Mouse (Mus musculus): ENCODE measurements at regions not wholly inside any gene's neighbourhood (a gene's known extent, or its start where the extent isn't known, plus 50 kb on each side); places are given as distances from the start of the nearest gene placed in this dataset.

DNA sequence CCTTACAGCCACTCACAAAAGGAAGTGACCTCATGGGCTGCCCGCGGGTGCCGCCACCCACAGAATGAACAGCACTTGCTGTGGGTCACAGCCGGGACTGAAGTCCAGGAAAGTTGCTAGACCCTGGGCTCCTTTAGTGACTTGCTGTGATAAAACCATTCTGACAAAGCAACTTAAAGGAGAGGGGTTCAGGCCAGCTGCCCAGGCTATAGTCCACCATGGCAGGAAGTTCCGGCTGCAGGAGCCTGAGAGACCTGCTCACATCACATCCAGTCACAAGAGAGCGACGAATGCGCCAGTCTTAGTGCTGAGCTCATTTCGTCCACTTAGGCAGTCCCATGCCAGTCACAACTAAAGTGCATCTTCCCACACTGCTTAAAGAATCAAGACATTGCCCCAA is 54.3 kb upstream of the Ssx2ip start:
- Histone ChIP-seq H3K4me1 (ENCODE audit: control insufficient read depth, insufficient read depth, insufficient read length, low read length) (no peaks in the 10 kb centered on the region), H3K27me3 (ENCODE audit: control insufficient read depth, insufficient read depth, low read length) (no peaks in the 10 kb centered on the region), H3K4me3 (ENCODE audit: low read depth, low read length) (no peak overlapping the region), H3K27ac (ENCODE audit: insufficient read depth, low read depth, low read length) (no peak overlapping the region), H3K36me3 (ENCODE audit: control insufficient read depth, insufficient read depth, low read length) (no peaks in the 10 kb centered on the region)
- TF ChIP-seq POLR2A (IDR thresholded peaks at IDR 0.05; ENCODE audit: low read depth, low read length) = no peak
- TF ChIP-seq CTCF (IDR thresholded peaks at IDR 0.05; ENCODE audit: extremely low read depth, insufficient read length, insufficient replicate concordance, low read depth, low read length) = no peak
- WGBS = 82% methylated on average over 9 of the region's 9 CpGs

DNA sequence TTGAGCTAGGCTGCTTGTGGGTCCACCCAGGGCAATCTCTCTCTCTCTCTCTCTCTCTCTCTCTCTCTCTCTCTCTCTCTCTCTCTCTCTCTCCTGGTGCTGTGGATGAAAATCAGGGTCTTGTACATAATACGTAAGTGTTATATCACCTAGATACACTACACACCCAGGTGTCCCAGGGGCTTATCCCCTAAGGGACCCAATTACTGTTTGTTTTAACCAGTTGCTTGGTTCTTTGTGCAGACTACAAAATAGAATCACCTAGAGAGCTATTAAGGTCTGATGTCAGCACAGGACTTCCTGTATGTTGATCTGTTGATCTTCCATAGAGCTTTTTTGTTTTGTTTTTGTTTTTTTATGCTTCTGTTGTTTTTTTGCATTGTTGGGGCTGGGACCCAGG is 53.0 kb upstream of the Ssx2ip start:
- Histone ChIP-seq H3K36me3 (ENCODE audit: control insufficient read depth, insufficient read depth, low read length) (no peaks in the 10 kb centered on the region), H3K27me3 (ENCODE audit: control insufficient read depth, insufficient read depth, low read length) (no peaks in the 10 kb centered on the region), H3K4me3 (ENCODE audit: low read depth, low read length) (no peak overlapping the region), H3K27ac (ENCODE audit: insufficient read depth, low read depth, low read length) (no peak overlapping the region), H3K4me1 (ENCODE audit: control insufficient read depth, insufficient read depth, insufficient read length, low read length) (no peaks in the 10 kb centered on the region)
- WGBS = 100% methylated on average over 1 of the region's 1 CpGs
- TF ChIP-seq CTCF (IDR thresholded peaks at IDR 0.05; ENCODE audit: extremely low read depth, insufficient read length, insufficient replicate concordance, low read depth, low read length) (no peak), POLR2A (IDR thresholded peaks at IDR 0.05; ENCODE audit: low read depth, low read length) (no peak)

DNA sequence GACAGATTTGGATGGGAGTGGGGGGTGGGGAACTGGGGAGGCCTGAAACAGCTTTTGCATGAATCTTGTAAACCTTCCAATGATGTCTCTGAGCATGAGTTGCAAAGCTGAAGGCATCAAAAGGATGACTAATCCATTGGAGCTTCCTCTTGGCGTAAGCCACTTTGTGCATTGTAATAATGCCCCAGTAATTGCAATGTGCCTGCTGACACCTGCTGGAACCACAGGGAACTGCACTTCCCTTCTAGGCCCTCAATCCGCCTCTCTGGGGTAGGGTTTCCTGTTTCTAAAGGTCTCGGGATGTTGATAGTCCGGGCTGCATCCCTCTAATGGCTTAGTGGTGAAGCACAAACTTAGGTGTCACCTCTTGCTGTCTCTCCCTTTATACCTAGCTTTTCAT is 52.3 kb upstream of the Ssx2ip start:
- TF ChIP-seq POLR2A (IDR thresholded peaks at IDR 0.05; ENCODE audit: low read depth, low read length) = no peak
- peak; percentile 65; the same call in 1 of the 2 replicates for TF ChIP-seq CTCF (IDR thresholded peaks at IDR 0.05; ENCODE audit: extremely low read depth, insufficient read length, insufficient replicate concordance, low read depth, low read length)
- H3K4me1 ChIP-seq (ENCODE audit: control insufficient read depth, insufficient read depth, insufficient read length, low read length) = no peaks in the 10 kb centered on the region
- no peak overlapping the region for H3K4me3 ChIP-seq (ENCODE audit: low read depth, low read length)
- no peaks in the 10 kb centered on the region for H3K27me3 ChIP-seq (ENCODE audit: control insufficient read depth, insufficient read depth, low read length)
- 72% methylated on average over 4 of the region's 4 CpGs for WGBS
- H3K36me3 ChIP-seq (ENCODE audit: control insufficient read depth, insufficient read depth, low read length) = no peaks in the 10 kb centered on the region
- no peak overlapping the region for H3K27ac ChIP-seq (ENCODE audit: insufficient read depth, low read depth, low read length)

GRCm38 (mm10) chr3:146353961-146354360 is 50.5 kb upstream of the Ssx2ip start:
- Histone ChIP-seq H3K27ac (ENCODE audit: insufficient read depth, low read depth, low read length) (no peak overlapping the region), H3K4me1 (ENCODE audit: control insufficient read depth, insufficient read depth, insufficient read length, low read length) (no peaks in the 10 kb centered on the region), H3K4me3 (ENCODE audit: low read depth, low read length) (no peak overlapping the region), H3K36me3 (ENCODE audit: control insufficient read depth, insufficient read depth, low read length) (no peaks in the 10 kb centered on the region), H3K27me3 (ENCODE audit: control insufficient read depth, insufficient read depth, low read length) (no peaks in the 10 kb centered on the region)
- TF ChIP-seq CTCF (IDR thresholded peaks at IDR 0.05; ENCODE audit: extremely low read depth, insufficient read length, insufficient replicate concordance, low read depth, low read length) (no peak), POLR2A (IDR thresholded peaks at IDR 0.05; ENCODE audit: low read depth, low read length) (no peak)
- 89% methylated on average over 4 of the region's 4 CpGs for WGBS
